8 mouse cellular contexts compared by ENCODE assay signal in the genomic region with DNA sequence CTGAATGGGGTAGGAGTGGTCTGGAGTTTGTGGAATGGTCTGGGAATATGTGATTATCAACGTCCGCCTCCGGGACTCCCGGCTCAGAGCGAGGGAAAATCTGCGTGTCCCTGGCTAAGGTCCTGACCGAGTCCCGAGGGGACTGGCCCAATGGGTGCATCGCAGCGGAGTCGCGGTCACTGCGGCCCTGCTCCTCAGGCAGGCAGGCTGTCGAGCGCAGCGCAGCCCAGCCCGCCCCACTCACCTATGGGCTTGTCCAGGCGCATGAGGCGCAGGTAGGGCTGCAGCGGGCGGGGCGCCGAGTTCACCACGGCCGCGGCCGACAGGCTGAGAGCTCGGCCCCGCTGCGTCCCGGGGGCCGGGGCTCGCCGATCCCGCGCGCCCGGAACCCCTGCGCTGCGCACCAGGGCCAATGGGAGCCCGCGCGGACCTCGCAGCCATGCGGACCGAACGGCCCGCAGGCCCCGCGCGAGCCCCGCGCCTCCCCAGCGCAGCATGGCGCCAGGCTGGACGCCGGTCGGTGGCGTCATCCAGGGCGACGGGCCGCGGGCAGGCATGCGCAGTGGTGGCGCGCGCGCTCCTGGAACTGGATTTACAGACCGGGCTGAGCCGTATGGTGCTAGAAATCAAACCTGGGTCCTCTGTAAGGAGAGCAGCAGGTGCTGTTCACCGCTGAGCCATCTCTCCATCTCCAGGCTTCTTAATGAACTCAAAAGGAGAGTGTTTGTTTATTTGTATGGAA. TPM values are rescaled to one million over a fixed set of nuclear protein-coding genes. Genes with fewer than 3 reads are reported as not detected.
DNase-seq lines count a peak whose midpoint lies in the region; ATAC-seq and TF ChIP-seq lines count a peak whose summit lies in the region.

No protein-coding gene starts in this region.

- TF ChIP-seq CTCF in C2C12 (IDR thresholded peaks at IDR 0.05; ENCODE audit: control insufficient read depth, insufficient read depth, insufficient read length) = no peak
- no peak for TF ChIP-seq CTCF in embryonic fibroblast, embryonic 13.5 days (IDR thresholded peaks at IDR 0.05; ENCODE audit: borderline replicate concordance, insufficient read depth, low read length)
- TF ChIP-seq CTCF in liver, adult 2 months (IDR thresholded peaks at IDR 0.05; ENCODE audit: low read depth, low read length) = no peak

- TF ChIP-seq POLR2A in embryonic fibroblast, embryonic 13.5 days (IDR thresholded peaks at IDR 0.05; ENCODE audit: low read depth, low read length) = peak; percentile 77
- peak; percentile 42; the same call in 1 of the 2 replicates for TF ChIP-seq POLR2A in liver, adult 2 months (IDR thresholded peaks at IDR 0.05; ENCODE audit: extremely low read depth, insufficient read depth, low read length)

- peak overlapping the region; percentile 32 for H3K4me3 ChIP-seq in C2C12 (ENCODE audit: insufficient read depth, poor library complexity, severe bottlenecking)
- H3K4me3 ChIP-seq in embryonic fibroblast, embryonic 13.5 days (ENCODE audit: insufficient read depth, low read length) = peak overlapping the region; percentile 68
- H3K4me3 ChIP-seq in heart, embryonic 10.5 days = peak overlapping the region; percentile 84
- H3K4me3 ChIP-seq in kidney, embryonic 15.5 days (replicated peaks) = peak overlapping the region; percentile 81
- H3K4me3 ChIP-seq in liver, adult 2 months (ENCODE audit: insufficient read depth, low read depth, low read length) = peak overlapping the region; percentile 75

- peak; percentile 93 for DNase-seq in brain, adult 2 months (ENCODE audit: low read depth, low spot score)
- peak; percentile 93 for DNase-seq in heart, embryonic 10.5 days (ENCODE audit: low spot score)
- peak; percentile 64 for DNase-seq in liver, adult 2 months (ENCODE audit: extremely low read depth, low read depth, low spot score)
- peak; percentile 82 to 85 for DNase-seq in spleen, postnatal 36 days (ENCODE audit: low spot score in 2 of 2)

- H3K79me2 ChIP-seq in C2C12 (ENCODE audit: control insufficient read depth, insufficient read depth) = peaks cover 32% of the 10 kb centered on the region
- H3K79me2 ChIP-seq in liver, adult 2 months (ENCODE audit: control insufficient read depth, insufficient read depth, low read length) = peaks cover 11% of the 10 kb centered on the region; the same call in 1 of the 2 replicates

- no peaks in the 10 kb centered on the region for H3K9me3 ChIP-seq in heart, embryonic 10.5 days
- no peaks in the 10 kb centered on the region for H3K9me3 ChIP-seq in kidney, embryonic 15.5 days (replicated peaks)

- H3K4me1 ChIP-seq in embryonic fibroblast, embryonic 13.5 days (ENCODE audit: control insufficient read depth, insufficient read depth, low read length) = no peaks in the 10 kb centered on the region
- peaks cover 5% of the 10 kb centered on the region; the same call in 1 of the 2 replicates for H3K4me1 ChIP-seq in heart, embryonic 10.5 days
- peaks cover 23% of the 10 kb centered on the region for H3K4me1 ChIP-seq in kidney, embryonic 15.5 days
- peaks cover 8% of the 10 kb centered on the region for H3K4me1 ChIP-seq in liver, adult 2 months (ENCODE audit: control insufficient read depth, insufficient read depth, low read length)

- H3K27me3 ChIP-seq in C2C12 (ENCODE audit: control insufficient read depth, insufficient read depth, insufficient read length) = no peaks in the 10 kb centered on the region
- H3K27me3 ChIP-seq in heart, embryonic 10.5 days (ENCODE audit: insufficient read depth, poor library complexity, severe bottlenecking) = no peaks in the 10 kb centered on the region
- no peaks in the 10 kb centered on the region for H3K27me3 ChIP-seq in kidney, embryonic 15.5 days
- no peaks in the 10 kb centered on the region for H3K27me3 ChIP-seq in liver, adult 2 months (ENCODE audit: control insufficient read depth, insufficient read depth, low read length)

- ATAC-seq in kidney, embryonic 15.5 days (replicated peaks; ENCODE audit: low FRiP score) = peak; percentile 98
- ATAC-seq in monocyte, adult 5-6 weeks (replicated peaks; ENCODE audit: insufficient number of reproducible peaks, low FRiP score, low TSS enrichment, poor library complexity, severe bottlenecking) = peak; percentile 59

- H3K9ac ChIP-seq in kidney, embryonic 15.5 days = peak overlapping the region; percentile 83
- peak overlapping the region; percentile 74 for H3K9ac ChIP-seq in liver, adult 2 months (ENCODE audit: low read depth, low read length)

- WGBS in heart, embryonic 10.5 days = under 1% methylated on average over 71 of the region's 71 CpGs
- under 1% methylated on average over 69 of the region's 71 CpGs for whole genome bisulfite sequencing in kidney, embryonic 15.5 days
- under 1% methylated on average over 69 of the region's 71 CpGs for WGBS in liver, adult 2 months

- H3K36me3 ChIP-seq in C2C12 (ENCODE audit: control insufficient read depth, insufficient read depth) = no peaks in the 10 kb centered on the region
- H3K36me3 ChIP-seq in heart, embryonic 10.5 days = peaks cover 12% of the 10 kb centered on the region
- peaks cover 17% of the 10 kb centered on the region for H3K36me3 ChIP-seq in kidney, embryonic 15.5 days
- no peaks in the 10 kb centered on the region; the same call in 1 of the 2 replicates for H3K36me3 ChIP-seq in liver, adult 2 months (ENCODE audit: control insufficient read depth, insufficient read depth, low read length)

- no peak overlapping the region for H3K27ac ChIP-seq in embryonic fibroblast, embryonic 13.5 days (ENCODE audit: insufficient read depth, low read length)
- H3K27ac ChIP-seq in heart, embryonic 10.5 days = peak overlapping the region; percentile 95
- H3K27ac ChIP-seq in kidney, embryonic 15.5 days = peak overlapping the region; percentile 82
- peak overlapping the region; percentile 41 for H3K27ac ChIP-seq in liver, adult 2 months (replicated peaks; ENCODE audit: insufficient read depth, low read depth, low read length)

- H3ac ChIP-seq in C2C12 (ENCODE audit: control insufficient read depth, insufficient read length, low read depth) = peak overlapping the region; percentile 97

- H3K79me3 ChIP-seq in C2C12 (ENCODE audit: low read depth) = peaks cover 10% of the 10 kb centered on the region

- H3K4me2 ChIP-seq in kidney, embryonic 15.5 days = peak overlapping the region; percentile 77

TF ChIP-seq in C2C12, 6 proteins besides CTCF, POLR2A, EP300 and RAD21:
- TF ChIP-seq MYOG (IDR thresholded peaks at IDR 0.05; ENCODE audit: control insufficient read depth, extremely low read depth, insufficient read length) = no peak
- no peak for TF ChIP-seq CEBPB (IDR thresholded peaks at IDR 0.05; ENCODE audit: low read depth)
- no peak for TF ChIP-seq FOSL1 (IDR thresholded peaks at IDR 0.05; ENCODE audit: insufficient read depth, low read length, poor library complexity, severe bottlenecking)
- TF ChIP-seq MYOD1 (IDR thresholded peaks at IDR 0.05; ENCODE audit: control insufficient read depth, insufficient read length, low read depth) = no peak
- no peak for TF ChIP-seq USF1 (IDR thresholded peaks at IDR 0.05; ENCODE audit: low read depth)
- no peak for TF ChIP-seq MAX (IDR thresholded peaks at IDR 0.05)

RNA-seq across cellular contexts. Expression of a gene that starts 1.0 kb away (rescaled TPM):
- 25.0 TPM for polyA plus RNA-seq in C2C12 (2012; fragmentation: generic; extraction: Trizol)
- 31.3 and 31.8 TPM in 2 replicates for polyA plus RNA-seq in embryonic fibroblast, embryonic 13.5 days (2011; ENCODE audit: insufficient read length, low read depth, missing spikeins)
- polyA plus RNA-seq in heart, embryonic 10.5 days (2016; fragmentation: Nextera tagmentation; extraction: Ambion mirVana) = 64.2 and 67.1 TPM in 2 replicates
- polyA plus RNA-seq in kidney, embryonic 15.5 days (2015; fragmentation: Nextera tagmentation; extraction: Ambion mirVana) = 60.8 and 62.5 TPM in 2 replicates
- 49.7 and 53.1 TPM in 2 replicates for total RNA-seq in liver, adult 2 months (2014; rRNA removed)
- polyA plus RNA-seq in liver, adult 2 months (2012; rRNA removed) = 48.2 and 57.7 TPM in 2 replicates
- 35.1 to 44.1 TPM (median 40.2 TPM) in 3 replicates for total RNA-seq in monocyte, adult 5-6 weeks (2017)

RNA-seq across cellular contexts. Expression of a gene that starts 45.6 kb away (rescaled TPM):
- 0.44 TPM for polyA plus RNA-seq in C2C12 (2012; fragmentation: generic; extraction: Trizol)
- 2.8 and 3.2 TPM in 2 replicates for polyA plus RNA-seq in embryonic fibroblast, embryonic 13.5 days (2011; ENCODE audit: insufficient read length, low read depth, missing spikeins)
- 0.67 and 1.7 TPM in 2 replicates for polyA plus RNA-seq in heart, embryonic 10.5 days (2016; fragmentation: Nextera tagmentation; extraction: Ambion mirVana)
- polyA plus RNA-seq in kidney, embryonic 15.5 days (2015; fragmentation: Nextera tagmentation; extraction: Ambion mirVana) = 3.3 and 4.2 TPM in 2 replicates
- total RNA-seq in liver, adult 2 months (2014; rRNA removed) = 3.8 and 4.1 TPM in 2 replicates
- polyA plus RNA-seq in liver, adult 2 months (2012; rRNA removed) = 1.3 and 1.7 TPM in 2 replicates
- 31.8 to 34.5 TPM (median 33.4 TPM) in 3 replicates for total RNA-seq in monocyte, adult 5-6 weeks (2017)

Comparison
In these comparisons a context has a peak if more than half of its experiments do, and no peak if none do; other contexts are left out.
1. H3K4me3 ChIP-seq: peak in every context shown above with its lines; median percentile 84 in heart, embryonic 10.5 days; 81 in kidney, embryonic 15.5 days; 75 in liver, adult 2 months; 68 in embryonic fibroblast, embryonic 13.5 days; 32 in C2C12.